Mouse (Mus musculus) forebrain, embryonic 14.5 days (tissue): ENCODE measurements at regions not wholly inside any gene's neighbourhood (a gene's known extent, or its start where the extent isn't known, plus 50 kb on each side); places are given as distances from the start of the nearest gene placed in this dataset.

Experiments
- ATAC-seq: fragments of 200-750 bp; cut with Nextera tagmentation; 2 replicates; pipeline ENCODE4 v1.8.0; 2017; ENCODE audit warnings: mild to moderate bottlenecking, moderate library complexity
- DNase-seq: peaks from one replicate; pipeline ENCODE4 v3.0.0-alpha.2; 2015; ENCODE audit warnings: low spot score
- H3K27ac ChIP-seq: fragments of 300-500 bp; sonication (generic); 2 replicates; pipeline ENCODE4 v1.5.1; 2014; ENCODE audit warnings: low read depth, mild to moderate bottlenecking, control low read depth, low read length, moderate library complexity
- H3K27me3 ChIP-seq: fragments of 300-500 bp; sonication (generic); replicated peaks from 2 replicates; pipeline ENCODE4 v1.6.1; 2014; ENCODE audit warnings: low read length, control low read depth, mixed read lengths; ENCODE audit not compliant: control insufficient read depth, insufficient read depth
- H3K36me3 ChIP-seq: fragments of 300-500 bp; sonication (generic); 2 replicates; pipeline ENCODE4 v1.6.1; 2014; ENCODE audit warnings: low read length, control low read depth; ENCODE audit not compliant: control insufficient read depth, insufficient read depth
- H3K4me1 ChIP-seq: fragments of 300-500 bp; sonication (generic); 2 replicates; pipeline ENCODE4 v1.6.1; 2014; ENCODE audit warnings: antibody characterized with exemption, low read length, control low read depth; ENCODE audit not compliant: control insufficient read depth, insufficient read depth
- H3K4me2 ChIP-seq: fragments of 300-500 bp; sonication (generic); 2 replicates; pipeline ENCODE4 v1.6.1; 2014; ENCODE audit warnings: mild to moderate bottlenecking, control low read depth, low read length
- H3K4me3 ChIP-seq: fragments of 300-500 bp; sonication (generic); 2 replicates; pipeline ENCODE4 v1.5.1; 2014; ENCODE audit warnings: low read depth, low read length, control low read depth
- H3K9ac ChIP-seq: fragments of 300-500 bp; sonication (generic); 2 replicates; pipeline ENCODE4 v1.6.1; 2014; ENCODE audit warnings: mild to moderate bottlenecking, low read length, control low read depth, moderate library complexity
- H3K9me3 ChIP-seq: fragments of 300-500 bp; sonication (generic); replicated peaks from 2 replicates; pipeline ENCODE4 v1.6.1; 2016; ENCODE audit warnings: low read length, control low read depth, mixed read lengths; ENCODE audit not compliant: control insufficient read depth
- WGBS: fragments of 180-500 bp; shearing (Covaris S2); extraction: QIAGEN DNeasy Blood & Tissue Kit; methylation state at CpG from one replicate; pipeline ENCODE4 v1.1.7; 2014; 5-methylcytosine and 5-hydroxymethylcytosine counted together

DNA sequence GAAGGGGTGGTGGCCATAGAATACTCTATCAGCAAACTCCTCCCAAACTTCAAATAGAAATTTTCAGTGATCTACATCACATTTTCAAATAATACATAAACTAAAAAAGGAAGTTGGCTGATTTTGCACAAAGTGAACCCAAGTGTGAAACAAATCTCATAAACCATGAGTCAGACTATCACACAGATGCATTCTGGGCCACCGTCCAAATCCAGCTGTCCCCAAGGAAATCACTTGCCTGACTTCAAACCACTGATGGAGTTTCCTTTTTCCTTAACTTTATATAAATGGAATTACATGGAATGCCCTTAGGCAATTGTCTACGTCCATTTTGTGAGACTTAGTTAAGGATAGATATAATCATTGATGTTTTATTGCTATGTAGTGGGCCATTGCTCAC is 702.8 kb downstream of the Hs3st4 start:
- ATAC-seq (no peak), DNase-seq (no peak)
- Histone ChIP-seq H3K9ac (no peak overlapping the region), H3K4me2 (no peak overlapping the region), H3K36me3 (no peaks in the 10 kb centered on the region), H3K4me1 (no peaks in the 10 kb centered on the region), H3K27ac (no peak overlapping the region), H3K4me3 (no peak overlapping the region), H3K9me3 (no peaks in the 10 kb centered on the region), H3K27me3 (no peaks in the 10 kb centered on the region)
- 81% methylated on average over 2 of the region's 2 CpGs for WGBS

GRCm38 (mm10) chr7:124704163-124704824 is 721.6 kb downstream of the Hs3st4 start:
- DNase-seq, result peak; percentile 73
- H3K9me3 ChIP-seq, result no peaks in the 10 kb centered on the region
- no peak overlapping the region for H3K4me2 ChIP-seq
- H3K36me3 ChIP-seq, result no peaks in the 10 kb centered on the region
- H3K9ac ChIP-seq, result no peak overlapping the region
- H3K27ac ChIP-seq, result peak overlapping the region; percentile 44; the same call in 1 of the 2 replicates
- ATAC-seq, result peak; percentile 85
- H3K27me3 ChIP-seq, result no peaks in the 10 kb centered on the region
- 0 out of 2 replicates have a peak, but pooled peaks cover 3% of the 10 kb centered on the region for H3K4me1 ChIP-seq
- no peak overlapping the region for H3K4me3 ChIP-seq
- WGBS, result 38% methylated on average over 6 of the region's 6 CpGs

DNA sequence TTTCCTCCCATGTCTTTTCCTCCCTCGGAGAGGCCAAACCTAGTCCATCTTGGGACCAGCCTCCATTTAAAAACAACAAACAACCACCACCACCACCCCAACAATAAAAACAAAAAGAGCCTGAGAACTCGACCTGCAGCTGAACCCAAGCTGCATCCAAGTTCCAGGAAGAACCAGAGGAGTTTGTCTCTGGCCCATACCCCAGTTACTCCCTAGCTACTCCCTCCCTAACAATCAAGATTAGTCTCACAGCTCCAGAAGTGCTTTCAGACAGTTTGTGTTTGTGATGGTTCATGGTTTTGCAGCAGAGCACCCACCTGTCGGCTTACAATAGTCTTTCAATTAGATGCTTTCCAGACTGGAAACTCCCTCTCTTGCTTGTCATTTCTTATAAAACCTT is 724.5 kb downstream of the Hs3st4 start:
- H3K27me3 ChIP-seq, result no peaks in the 10 kb centered on the region
- no peak overlapping the region for H3K4me2 ChIP-seq
- no peaks in the 10 kb centered on the region for H3K9me3 ChIP-seq
- no peak overlapping the region for H3K4me3 ChIP-seq
- H3K27ac ChIP-seq, result no peak overlapping the region
- no peaks in the 10 kb centered on the region for H3K36me3 ChIP-seq
- DNase-seq (no peak), ATAC-seq (no peak)
- 0 out of 2 replicates have a peak, but pooled peaks cover 4% of the 10 kb centered on the region for H3K4me1 ChIP-seq
- H3K9ac ChIP-seq, result no peak overlapping the region
- 61% methylated on average over 3 of the region's 3 CpGs for WGBS

GRCm38 (mm10) chr7:124708771-124709485 is 726.3 kb downstream of the Hs3st4 start:
- H3K4me3 ChIP-seq, result no peak overlapping the region
- 0 out of 2 replicates have a peak, but pooled peaks cover 4% of the 10 kb centered on the region for H3K4me1 ChIP-seq
- H3K36me3 ChIP-seq, result no peaks in the 10 kb centered on the region
- H3K9ac ChIP-seq, result no peak overlapping the region
- no peak overlapping the region for H3K4me2 ChIP-seq
- H3K9me3 ChIP-seq, result no peaks in the 10 kb centered on the region
- 50% methylated on average over 11 of the region's 11 CpGs for WGBS
- H3K27ac ChIP-seq, result no peak overlapping the region; the same call in 1 of the 2 replicates
- peak; percentile 66 for DNase-seq
- ATAC-seq, result 0 out of 2 replicates have a peak, but pooled peaks have one; percentile 46
- no peaks in the 10 kb centered on the region for H3K27me3 ChIP-seq

GRCm38 (mm10) chr7:124720927-124721326 is 723.5 kb upstream of the Kdm8 start:
- 61% methylated on average over 1 of the region's 1 CpGs for WGBS

DNA sequence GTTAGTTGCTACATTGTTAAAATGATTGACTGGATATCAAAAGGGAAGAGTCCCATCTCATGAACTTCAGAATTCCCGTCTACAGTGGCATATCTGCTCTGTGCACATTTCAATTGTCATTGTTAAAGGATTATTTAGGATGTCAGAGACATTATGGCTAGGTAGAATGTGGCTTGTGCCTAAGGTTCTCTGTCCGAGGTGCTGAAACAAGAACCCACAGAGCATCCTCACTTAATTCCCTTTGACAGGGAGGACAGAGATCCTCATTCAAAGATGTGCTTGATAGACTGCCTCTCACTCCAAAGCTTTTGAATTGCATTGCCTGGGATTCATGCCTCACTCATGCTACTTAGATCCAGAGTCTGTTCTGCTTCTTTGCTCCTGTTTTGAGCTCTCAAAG is 702.4 kb upstream of the Kdm8 start:
- Histone ChIP-seq H3K9me3 (no peaks in the 10 kb centered on the region), H3K4me3 (no peak overlapping the region), H3K4me2 (no peak overlapping the region), H3K9ac (no peak overlapping the region), H3K27me3 (no peaks in the 10 kb centered on the region), H3K4me1 (no peaks in the 10 kb centered on the region), H3K27ac (no peak overlapping the region), H3K36me3 (no peaks in the 10 kb centered on the region)
- 8% methylated on average over 2 of the region's 2 CpGs for WGBS
- DNase-seq, result no peak
- no peak for ATAC-seq

More at GRCm38 (mm10) chr7:124720927-124721326, 723.5 kb upstream of the Kdm8 start:
- Histone ChIP-seq H3K4me1 (no peaks in the 10 kb centered on the region), H3K9ac (no peak overlapping the region), H3K4me2 (no peak overlapping the region), H3K9me3 (no peaks in the 10 kb centered on the region), H3K27me3 (no peaks in the 10 kb centered on the region), H3K36me3 (no peaks in the 10 kb centered on the region), H3K27ac (no peak overlapping the region), H3K4me3 (no peak overlapping the region)
- DNase-seq (no peak), ATAC-seq (no peak)

DNA sequence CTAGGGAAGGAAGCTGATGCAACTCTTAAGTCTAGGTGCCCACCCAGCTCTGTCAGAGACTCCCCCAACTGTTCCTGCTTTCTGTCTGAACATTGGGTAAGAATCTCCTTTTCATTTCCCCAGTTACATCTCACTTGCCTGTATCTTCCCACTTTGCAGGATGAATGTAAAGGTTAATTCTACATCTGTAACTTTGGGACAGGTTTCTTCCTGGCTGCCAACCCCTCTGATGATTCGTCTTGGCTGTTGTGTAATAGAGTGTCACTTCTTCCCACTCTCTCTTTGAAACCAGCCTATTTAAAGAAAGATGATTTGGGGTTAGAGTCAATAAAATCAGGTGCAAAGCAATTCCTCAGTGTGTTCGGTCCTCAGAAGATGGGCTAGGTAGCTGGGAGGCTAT is 698.2 kb upstream of the Kdm8 start:
- WGBS, result 88% methylated on average over 2 of the region's 2 CpGs
- no peaks in the 10 kb centered on the region for H3K27me3 ChIP-seq
- ATAC-seq, result no peak
- no peak overlapping the region for H3K9ac ChIP-seq
- no peaks in the 10 kb centered on the region for H3K4me1 ChIP-seq
- H3K36me3 ChIP-seq, result no peaks in the 10 kb centered on the region
- no peak overlapping the region for H3K4me3 ChIP-seq
- DNase-seq, result no peak
- no peak overlapping the region for H3K4me2 ChIP-seq
- no peak overlapping the region for H3K27ac ChIP-seq
- H3K9me3 ChIP-seq, result no peaks in the 10 kb centered on the region

DNA sequence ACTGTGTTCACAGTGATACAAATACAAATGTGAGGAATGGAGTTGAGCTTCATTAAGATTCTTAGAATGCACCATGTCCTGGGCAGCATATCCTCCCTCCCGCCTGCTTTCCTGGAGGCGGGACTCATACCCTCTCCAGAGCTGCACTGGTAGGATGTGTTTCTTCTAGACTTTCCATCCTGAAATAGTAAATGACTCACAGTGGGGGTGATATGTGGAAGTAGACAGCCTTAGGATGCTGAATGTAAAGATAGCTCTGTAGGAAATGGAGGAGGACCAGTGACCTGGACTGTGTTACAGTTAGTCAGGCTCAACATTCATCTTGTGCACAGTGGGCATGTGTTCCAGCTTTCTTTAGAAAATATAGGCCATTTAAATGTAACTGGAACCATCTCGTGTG is 696.1 kb upstream of the Kdm8 start:
- WGBS, result 80% methylated on average over 3 of the region's 3 CpGs
- Histone ChIP-seq H3K4me2 (no peak overlapping the region), H3K9ac (no peak overlapping the region), H3K27me3 (no peaks in the 10 kb centered on the region), H3K9me3 (no peaks in the 10 kb centered on the region), H3K36me3 (no peaks in the 10 kb centered on the region), H3K4me3 (no peak overlapping the region), H3K4me1 (no peaks in the 10 kb centered on the region), H3K27ac (no peak overlapping the region)
- ATAC-seq, result no peak
- no peak for DNase-seq

DNA sequence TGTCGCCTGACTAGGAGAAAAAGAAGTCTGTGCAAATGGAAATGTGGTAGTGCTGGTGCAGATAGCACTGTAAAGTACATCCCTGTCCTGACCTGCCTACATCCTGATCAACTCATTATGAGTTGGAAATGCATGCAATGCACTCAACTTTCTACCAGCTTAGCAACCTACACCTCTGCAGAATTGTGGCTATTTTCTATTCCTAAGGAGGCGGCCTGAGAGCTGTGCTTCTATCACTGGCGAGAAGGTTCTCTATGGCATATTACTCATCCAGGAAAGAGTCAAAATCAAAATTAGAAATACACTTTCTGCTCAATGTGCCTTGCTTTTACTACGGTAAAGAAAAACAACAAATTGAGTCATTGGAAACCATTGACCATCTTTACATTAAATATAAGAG is 685.4 kb upstream of the Kdm8 start:
- Histone ChIP-seq H3K27ac (no peak overlapping the region), H3K4me3 (no peak overlapping the region), H3K4me2 (no peak overlapping the region), H3K9ac (no peak overlapping the region), H3K4me1 (no peaks in the 10 kb centered on the region), H3K27me3 (no peaks in the 10 kb centered on the region), H3K36me3 (no peaks in the 10 kb centered on the region), H3K9me3 (no peaks in the 10 kb centered on the region)
- ATAC-seq (no peak), DNase-seq (no peak)
- WGBS, result 96% methylated on average over 4 of the region's 4 CpGs
